Mouse (Mus musculus) heart, embryonic 16.5 days (tissue): ENCODE data around the gene Syn1. TPM values are rescaled to one million over a fixed set of nuclear protein-coding genes. Genes with fewer than 3 reads are reported as not detected.

ENCODE experiments used
- ATAC-seq: fragments of 200-750 bp; cut with Nextera tagmentation; replicated peaks from 2 replicates; pipeline ENCODE4 v1.8.0; 2017; ENCODE audit warnings: moderate number of reproducible peaks; ENCODE audit not compliant: insufficient read depth, low FRiP score; ENCODE audit errors: extremely low read depth
- H3K27ac ChIP-seq: fragments of 300-500 bp; sonication (generic); 2 replicates; pipeline ENCODE4 v1.5.1; 2014; ENCODE audit warnings: mild to moderate bottlenecking, low read length, control low read depth, moderate library complexity
- H3K27me3 ChIP-seq: fragments of 300-500 bp; sonication (generic); 2 replicates; pipeline ENCODE4 v1.6.1; 2014; ENCODE audit warnings: low read length, mixed read lengths; ENCODE audit not compliant: control insufficient read depth, insufficient read depth
- H3K36me3 ChIP-seq: fragments of 300-500 bp; sonication (generic); 2 replicates; pipeline ENCODE4 v1.6.1; 2014; ENCODE audit not compliant: control insufficient read depth, insufficient read depth
- H3K4me1 ChIP-seq: fragments of 300-500 bp; sonication (generic); 2 replicates; pipeline ENCODE4 v1.6.1; 2014; ENCODE audit warnings: low read length, mixed read lengths; ENCODE audit not compliant: control insufficient read depth, insufficient read depth
- H3K4me2 ChIP-seq: fragments of 300-500 bp; sonication (generic); 2 replicates; pipeline ENCODE4 v1.6.1; 2014; ENCODE audit warnings: low read depth, mild to moderate bottlenecking, control low read depth, low read length
- H3K4me3 ChIP-seq: fragments of 300-500 bp; sonication (generic); 2 replicates; pipeline ENCODE4 v1.5.1; 2014; ENCODE audit warnings: mild to moderate bottlenecking, control low read depth, low read length
- H3K9ac ChIP-seq: fragments of 300-500 bp; sonication (generic); 2 replicates; pipeline ENCODE4 v1.6.1; 2014; ENCODE audit warnings: low read length, control low read depth
- H3K9me3 ChIP-seq: fragments of 300-500 bp; sonication (generic); replicated peaks from 2 replicates; pipeline ENCODE4 v1.6.1; 2016; ENCODE audit warnings: low read length; ENCODE audit not compliant: control insufficient read depth
- WGBS: fragments of 180-500 bp; shearing (Covaris S2); extraction: QIAGEN DNeasy Blood & Tissue Kit; methylation state at CpG from one replicate; pipeline ENCODE4 v1.1.7; 2014; 5-methylcytosine and 5-hydroxymethylcytosine counted together
- polyA plus RNA-seq: library from polyadenylated mRNA; unstranded; fragments of >200 nt; fragmentation: Nextera tagmentation; extraction: Ambion mirVana; gene quantifications from 2 replicates; pipeline ENCODE4 v1.2.1, GENCODE M21; 2015

The Syn1 gene
- 0.15 and 0.21 TPM in 2 replicates for polyA plus RNA-seq

DNA sequence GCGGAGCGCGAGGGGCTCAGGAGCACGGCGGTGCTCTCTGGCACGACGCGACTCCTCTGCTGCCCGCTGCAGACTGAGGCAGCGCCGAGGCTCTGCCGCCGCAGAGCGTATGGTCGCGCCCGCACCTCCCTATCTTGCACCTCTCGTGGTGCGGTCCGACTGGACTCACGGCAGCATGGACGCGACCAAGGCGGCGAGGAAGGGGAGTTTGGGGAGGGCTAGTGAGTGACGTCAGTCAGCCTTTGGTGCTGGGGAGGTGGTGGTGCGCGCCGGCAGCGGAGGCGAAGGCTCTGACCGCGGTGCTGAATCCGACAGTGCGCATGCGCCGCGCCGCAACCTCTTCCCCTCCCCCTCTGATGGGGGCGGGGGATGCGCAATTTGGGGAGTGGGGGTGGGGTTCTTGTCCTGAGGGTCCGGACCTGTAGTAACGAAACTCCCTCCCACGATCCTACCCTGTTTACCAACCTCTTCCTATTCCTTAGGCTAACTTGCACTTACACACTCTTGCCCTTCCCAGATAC lies at the start of gene Syn1:
Gene Syn1 (minus strand): TSS at position 161 of the 521 bp plus-strand sequence.
- Histone ChIP-seq H3K27me3 (peaks cover 2% of the 10 kb centered on the region; the same call in 1 of the 2 replicates), H3K36me3 (no peaks in the 10 kb centered on the region), H3K4me2 (peak within 1 kb of the TSS; percentile 74), H3K9ac (no peak within 1 kb of the TSS), H3K27ac (no peak within 1 kb of the TSS), H3K4me1 (no peaks in the 10 kb centered on the region), H3K9me3 (no peaks in the 10 kb centered on the region), H3K4me3 (peak within 1 kb of the TSS; percentile 47)
- WGBS: 9% methylated on average over 41 of the region's 44 CpGs
- peak; percentile 91 for ATAC-seq

DNA sequence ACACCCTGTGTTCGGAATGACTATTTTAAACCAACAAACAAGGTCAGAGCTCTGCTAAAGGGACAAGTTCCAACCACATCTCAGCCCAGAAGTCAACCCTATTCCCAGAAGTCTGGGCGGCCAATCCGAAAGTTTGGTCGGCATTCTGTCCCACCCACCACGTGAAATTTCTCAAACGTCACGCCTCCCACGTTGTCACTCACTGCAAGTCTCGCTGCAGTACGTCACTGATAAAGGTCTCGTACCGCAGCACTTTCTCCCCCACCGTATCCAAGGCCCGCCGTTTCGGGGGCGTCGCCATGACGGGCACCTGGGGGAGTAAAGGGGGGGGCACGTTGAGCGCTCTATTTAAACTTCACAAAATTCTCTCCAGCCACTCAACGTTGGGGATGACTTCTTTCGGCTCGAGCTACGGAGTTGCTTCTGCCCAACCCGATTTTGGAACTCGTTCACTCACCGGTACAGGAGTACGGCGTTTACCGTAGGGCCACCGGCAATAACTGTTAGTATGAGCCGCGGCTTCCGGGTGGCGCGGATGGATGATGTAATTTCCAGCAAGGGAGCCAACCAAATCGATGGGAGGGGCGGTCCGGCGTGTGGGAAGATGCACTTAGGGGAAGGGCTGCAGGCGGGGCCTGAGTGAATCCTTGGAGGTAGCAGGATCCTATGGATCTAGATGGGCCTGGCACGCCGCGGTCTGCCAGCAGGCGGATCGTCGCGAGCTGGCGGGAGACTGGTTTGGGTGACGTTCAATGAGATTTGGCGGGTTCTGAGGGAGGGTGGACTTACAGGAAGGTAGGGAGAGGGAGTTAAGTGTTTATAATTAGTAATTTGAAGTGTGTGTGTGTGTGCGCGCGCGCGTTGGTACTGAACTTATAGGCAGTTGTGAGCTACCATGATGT lies 40.9 kb upstream of the Syn1 start, which contains the start of gene Uxt:
Gene Uxt (minus strand): TSS at position 541 of the 902 bp plus-strand sequence.
- no peaks in the 10 kb centered on the region for H3K36me3 ChIP-seq
- peaks cover 3% of the 10 kb centered on the region for H3K4me1 ChIP-seq
- no peaks in the 10 kb centered on the region for H3K27me3 ChIP-seq
- ATAC-seq: peak; percentile 90
- peak within 1 kb of the TSS; percentile 68 for H3K9ac ChIP-seq
- 14% methylated on average over 57 of the region's 57 CpGs for WGBS
- peak within 1 kb of the TSS; percentile 85 for H3K27ac ChIP-seq
- peak within 1 kb of the TSS; percentile 62 for H3K4me2 ChIP-seq
- H3K4me3 ChIP-seq: peak within 1 kb of the TSS; percentile 64
- no peaks in the 10 kb centered on the region for H3K9me3 ChIP-seq

DNA sequence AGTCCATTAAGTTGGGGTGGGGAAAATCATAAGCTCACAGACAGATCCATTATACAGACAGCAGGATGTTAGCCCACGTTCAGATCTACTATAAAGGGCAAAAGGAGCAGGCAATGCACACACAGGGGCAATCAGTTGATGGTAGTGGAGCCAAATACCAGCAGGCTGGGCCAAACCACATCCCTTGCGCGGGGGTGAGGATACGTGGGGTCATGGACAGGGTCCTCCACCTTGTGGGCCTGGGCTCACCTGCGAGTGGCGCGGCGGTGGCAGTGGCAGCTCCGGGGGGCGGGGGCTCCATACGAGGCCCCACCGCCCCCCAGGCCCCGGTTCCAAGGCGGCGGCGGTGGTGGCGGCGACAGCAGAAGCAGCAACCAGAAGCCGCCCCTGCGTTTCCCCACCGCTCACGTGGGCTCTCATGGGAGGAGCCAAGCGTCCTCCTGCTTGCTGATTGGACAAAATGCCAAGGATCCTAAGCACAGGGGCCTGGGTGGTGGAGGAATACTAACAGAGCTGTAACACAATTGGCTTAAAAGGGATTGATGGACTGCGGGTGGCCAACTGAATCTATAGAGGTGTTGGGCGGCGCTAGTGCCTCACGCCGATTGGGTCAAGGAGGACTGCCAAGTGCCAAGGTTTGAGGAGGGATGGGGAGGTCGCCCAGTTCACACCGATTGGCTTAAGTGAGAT lies 29.5 kb upstream of the Syn1 start, which contains the start of gene Elk1:
Gene Elk1 (minus strand): TSS at position 418 of the 690 bp plus-strand sequence.
- H3K27me3 ChIP-seq: no peaks in the 10 kb centered on the region
- H3K4me1 ChIP-seq: peaks cover 2% of the 10 kb centered on the region; the same call in 1 of the 2 replicates
- peak within 1 kb of the TSS; percentile 81 for H3K9ac ChIP-seq
- H3K27ac ChIP-seq: peak within 1 kb of the TSS; percentile 73
- WGBS: 15% methylated on average over 29 of the region's 30 CpGs
- H3K4me2 ChIP-seq: peak within 1 kb of the TSS; percentile 65
- no peaks in the 10 kb centered on the region for H3K9me3 ChIP-seq
- H3K4me3 ChIP-seq: peak within 1 kb of the TSS; percentile 77
- H3K36me3 ChIP-seq: no peaks in the 10 kb centered on the region
- peak; percentile 96 for ATAC-seq

DNA sequence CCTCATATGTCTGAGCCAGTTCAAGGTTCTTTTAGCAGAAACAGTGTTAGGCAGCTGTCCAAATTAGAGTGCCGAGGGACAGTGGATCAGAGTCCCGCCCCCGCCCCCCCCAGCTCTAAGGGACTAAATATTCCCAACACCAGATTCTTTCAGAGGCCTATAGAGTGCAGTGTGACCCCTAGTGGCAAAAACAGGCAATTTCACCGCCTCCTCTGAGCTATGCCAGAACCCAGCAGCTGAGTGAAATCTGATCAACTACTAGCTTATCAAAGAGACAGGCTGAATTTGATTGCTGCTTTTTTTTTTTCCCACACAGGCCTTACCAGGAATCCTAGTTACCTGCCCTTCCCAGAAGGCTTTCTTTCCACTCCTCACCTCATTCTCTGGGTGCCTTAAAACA lies 25.3 kb upstream of the Syn1 start:
- Histone ChIP-seq H3K9me3 (no peaks in the 10 kb centered on the region), H3K27ac (no peak overlapping the region), H3K4me2 (no peak overlapping the region), H3K4me1 (peaks cover 2% of the 10 kb centered on the region; the same call in 1 of the 2 replicates), H3K36me3 (no peaks in the 10 kb centered on the region), H3K9ac (no peak overlapping the region), H3K27me3 (no peaks in the 10 kb centered on the region), H3K4me3 (no peak overlapping the region)
- 23% methylated on average over 4 of the region's 4 CpGs for WGBS
- no peak for ATAC-seq

DNA sequence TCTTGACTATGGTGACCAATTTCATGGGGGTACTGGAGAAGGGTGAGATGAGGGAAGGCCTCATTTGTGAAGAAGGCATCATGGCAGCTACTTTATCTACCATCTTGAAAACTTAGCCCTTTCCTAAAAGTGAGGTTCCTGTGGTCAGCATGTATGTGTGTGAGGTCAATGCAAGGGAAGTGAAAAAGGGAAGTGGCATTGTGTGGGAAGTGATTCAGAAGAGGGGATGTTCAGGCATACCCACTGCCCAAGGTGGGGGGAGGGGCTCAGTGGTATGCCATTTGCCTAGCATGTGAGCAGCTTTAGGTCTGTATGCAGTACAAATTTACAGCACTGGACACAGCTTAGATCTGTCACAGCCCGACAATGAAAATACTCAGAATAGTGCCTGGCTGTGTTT lies 11.2 kb upstream of the Syn1 start:
- no peak for ATAC-seq
- Histone ChIP-seq H3K9me3 (no peaks in the 10 kb centered on the region; the same call in 1 of the 2 replicates), H3K9ac (no peak overlapping the region), H3K4me1 (no peaks in the 10 kb centered on the region), H3K27me3 (no peaks in the 10 kb centered on the region), H3K4me2 (no peak overlapping the region), H3K27ac (no peak overlapping the region), H3K4me3 (no peak overlapping the region), H3K36me3 (0 out of 2 replicates have a peak, but pooled peaks cover 3% of the 10 kb centered on the region)
- 68% methylated on average over 1 of the region's 1 CpGs for WGBS

DNA sequence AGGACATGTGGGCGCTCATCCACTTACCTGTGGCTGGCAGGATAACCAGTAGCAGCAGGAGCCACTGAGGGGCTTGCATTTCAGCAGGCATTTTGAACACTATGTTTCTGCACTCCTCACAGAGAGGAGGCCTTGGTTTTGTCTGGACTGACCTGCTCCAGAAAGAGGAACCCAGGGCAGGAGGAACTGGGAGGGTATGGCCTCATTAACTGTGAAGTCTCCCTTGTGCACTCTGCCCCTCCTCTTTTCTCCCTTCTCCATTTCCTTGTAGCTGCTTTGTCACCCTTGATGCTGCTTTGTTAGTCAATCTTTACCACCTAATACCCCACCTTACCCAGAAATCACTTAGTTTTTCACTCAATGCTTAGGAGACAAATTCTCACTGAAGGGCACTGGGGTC lies 10.6 kb upstream of the Syn1 start, which contains the start of gene Cfp:
Gene Cfp (minus strand): TSS at position 192 of the 400 bp plus-strand sequence.
- Histone ChIP-seq H3K4me3 (no peak within 1 kb of the TSS), H3K27me3 (no peaks in the 10 kb centered on the region), H3K9ac (no peak within 1 kb of the TSS), H3K4me1 (no peaks in the 10 kb centered on the region), H3K9me3 (no peaks in the 10 kb centered on the region; the same call in 1 of the 2 replicates), H3K4me2 (no peak within 1 kb of the TSS), H3K36me3 (0 out of 2 replicates have a peak, but pooled peaks cover 3% of the 10 kb centered on the region), H3K27ac (no peak within 1 kb of the TSS)
- 87% methylated on average over 1 of the region's 1 CpGs for WGBS
- ATAC-seq: no peak

DNA sequence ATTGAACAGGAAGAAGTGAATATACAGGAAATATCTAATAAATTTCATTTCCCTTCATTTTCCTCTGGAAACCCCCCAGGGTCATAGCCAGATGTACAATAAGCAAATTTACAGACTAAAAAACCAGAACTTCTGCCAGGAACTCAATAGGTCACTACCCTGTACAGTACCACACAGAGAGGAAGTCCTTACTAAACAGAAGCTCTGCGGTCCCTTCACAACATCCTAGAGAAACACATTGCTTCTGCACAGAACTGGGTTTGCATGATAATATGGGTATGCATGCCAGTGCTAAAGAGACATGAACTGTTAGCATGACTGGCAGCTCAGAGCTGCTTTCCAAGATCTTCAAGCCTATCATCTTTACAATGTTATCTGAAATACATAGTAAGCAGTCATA lies 9.1 kb upstream of the Syn1 start:
- Histone ChIP-seq H3K27me3 (no peaks in the 10 kb centered on the region), H3K27ac (no peak overlapping the region), H3K36me3 (0 out of 2 replicates have a peak, but pooled peaks cover 3% of the 10 kb centered on the region), H3K4me3 (no peak overlapping the region), H3K9me3 (no peaks in the 10 kb centered on the region; the same call in 1 of the 2 replicates), H3K9ac (no peak overlapping the region), H3K4me2 (no peak overlapping the region), H3K4me1 (no peaks in the 10 kb centered on the region)
- no peak for ATAC-seq
- WGBS: 79% methylated on average over 1 of the region's 1 CpGs

DNA sequence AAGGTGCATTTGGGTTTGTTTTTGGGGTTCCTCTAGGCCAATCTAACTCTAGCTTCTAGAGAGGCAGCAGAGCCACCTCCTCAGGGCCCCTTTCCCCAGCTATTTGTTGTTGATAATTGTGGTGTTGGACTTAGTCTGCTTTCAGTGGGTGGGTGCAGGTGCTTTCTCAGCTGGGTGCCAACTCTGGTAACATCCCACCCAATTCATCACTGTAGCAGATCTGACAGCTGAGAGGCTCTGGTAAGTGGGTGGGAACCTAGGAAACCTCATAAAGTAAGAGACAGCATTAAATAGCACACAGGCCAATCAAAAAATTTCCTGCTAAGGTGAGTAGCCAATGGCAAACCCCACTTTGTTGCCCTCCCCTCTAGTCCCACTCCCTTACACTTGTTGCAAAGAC lies 4.2 kb upstream of the Syn1 start:
- H3K4me1 ChIP-seq: no peaks in the 10 kb centered on the region
- H3K9ac ChIP-seq: no peak overlapping the region
- H3K9me3 ChIP-seq: no peaks in the 10 kb centered on the region
- no peak overlapping the region for H3K4me2 ChIP-seq
- H3K36me3 ChIP-seq: 0 out of 2 replicates have a peak, but pooled peaks cover 3% of the 10 kb centered on the region
- no peak for ATAC-seq
- H3K27ac ChIP-seq: no peak overlapping the region
- H3K4me3 ChIP-seq: no peak overlapping the region
- no peaks in the 10 kb centered on the region; the same call in 1 of the 2 replicates for H3K27me3 ChIP-seq
